Mouse (Mus musculus): Measurements from ENCODE around the gene Fabp2.

DNA sequence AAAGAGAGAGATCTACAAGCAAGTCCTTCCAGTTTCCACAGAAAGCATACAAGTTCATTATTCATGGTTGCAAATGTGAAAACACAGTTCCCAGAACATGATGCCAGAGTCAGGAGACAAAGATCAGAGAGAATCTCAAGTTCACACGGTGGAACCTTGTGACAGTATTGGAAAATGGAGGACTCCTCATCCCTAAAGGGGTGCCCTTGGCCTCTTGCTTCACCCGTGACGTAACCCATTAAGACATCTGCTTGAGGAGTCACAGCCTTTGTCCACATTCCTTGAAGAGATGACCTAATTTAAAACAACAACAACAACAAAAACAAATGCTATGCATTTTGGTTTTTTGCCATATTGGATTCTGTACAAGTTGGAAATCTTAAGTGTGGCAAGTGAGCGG is 29.8 kb upstream of the Fabp2 start:
- TF ChIP-seq CTCF (IDR thresholded peaks at IDR 0.05; ENCODE audit: control insufficient read depth, insufficient read depth, insufficient read length) = no peak
- TF ChIP-seq USF1 (IDR thresholded peaks at IDR 0.05; ENCODE audit: low read depth) = no peak
- TF ChIP-seq MAX (IDR thresholded peaks at IDR 0.05) = no peak
- no peak for TF ChIP-seq MYOD1 (IDR thresholded peaks at IDR 0.05; ENCODE audit: control insufficient read depth, insufficient read length, low read depth)

Data from C2C12 (cell line).